Mouse (Mus musculus): ENCODE data around the gene Nfic. TPM values are rescaled to one million over a fixed set of nuclear protein-coding genes. Genes with fewer than 3 reads are reported as not detected.
"Not testable (repeated sequence)": the region's sequence is repeated elsewhere in the genome, so short reads cannot be mapped to it uniquely, and the experiment has no call there.

Nfic gene
- polyA plus RNA-seq, 1 experiment: 19.4 TPM

DNA sequence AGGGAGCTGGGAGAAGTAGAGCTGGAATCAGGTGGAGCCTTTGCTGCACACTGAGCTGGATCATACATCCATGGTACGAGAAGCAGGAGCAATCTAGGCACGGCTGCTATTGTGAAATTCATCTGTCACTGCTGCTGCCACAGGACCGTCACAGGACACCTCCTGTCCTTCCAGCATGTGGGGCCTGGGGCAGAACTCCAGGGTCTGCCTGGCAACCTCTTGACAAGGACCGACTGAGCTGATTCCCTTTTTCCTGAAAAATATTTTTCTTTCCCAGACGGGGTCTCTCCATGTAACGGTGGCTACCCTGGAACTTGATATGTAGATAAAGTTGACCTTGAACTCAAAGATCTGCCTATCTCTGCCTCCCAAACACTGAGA lies 4.1 kb downstream of the Nfic start:
- peaks cover 26% of the 10 kb centered on the region for H3K27me3 ChIP-seq (ENCODE audit: control insufficient read depth, insufficient read depth, low read length)
- no peak overlapping the region for H3K4me3 ChIP-seq (ENCODE audit: low read depth, low read length)
- 42% methylated on average over 6 of the region's 6 CpGs for WGBS
- TF ChIP-seq POLR2A (IDR thresholded peaks at IDR 0.05; ENCODE audit: low read depth, low read length): no peak
- TF ChIP-seq CTCF (IDR thresholded peaks at IDR 0.05; ENCODE audit: extremely low read depth, insufficient read length, insufficient replicate concordance, low read depth, low read length): no peak
- H3K36me3 ChIP-seq (ENCODE audit: control insufficient read depth, insufficient read depth, low read length): no peaks in the 10 kb centered on the region
- no peaks in the 10 kb centered on the region for H3K4me1 ChIP-seq (ENCODE audit: control insufficient read depth, insufficient read depth, insufficient read length, low read length)
- no peak overlapping the region for H3K27ac ChIP-seq (ENCODE audit: insufficient read depth, low read depth, low read length)

DNA sequence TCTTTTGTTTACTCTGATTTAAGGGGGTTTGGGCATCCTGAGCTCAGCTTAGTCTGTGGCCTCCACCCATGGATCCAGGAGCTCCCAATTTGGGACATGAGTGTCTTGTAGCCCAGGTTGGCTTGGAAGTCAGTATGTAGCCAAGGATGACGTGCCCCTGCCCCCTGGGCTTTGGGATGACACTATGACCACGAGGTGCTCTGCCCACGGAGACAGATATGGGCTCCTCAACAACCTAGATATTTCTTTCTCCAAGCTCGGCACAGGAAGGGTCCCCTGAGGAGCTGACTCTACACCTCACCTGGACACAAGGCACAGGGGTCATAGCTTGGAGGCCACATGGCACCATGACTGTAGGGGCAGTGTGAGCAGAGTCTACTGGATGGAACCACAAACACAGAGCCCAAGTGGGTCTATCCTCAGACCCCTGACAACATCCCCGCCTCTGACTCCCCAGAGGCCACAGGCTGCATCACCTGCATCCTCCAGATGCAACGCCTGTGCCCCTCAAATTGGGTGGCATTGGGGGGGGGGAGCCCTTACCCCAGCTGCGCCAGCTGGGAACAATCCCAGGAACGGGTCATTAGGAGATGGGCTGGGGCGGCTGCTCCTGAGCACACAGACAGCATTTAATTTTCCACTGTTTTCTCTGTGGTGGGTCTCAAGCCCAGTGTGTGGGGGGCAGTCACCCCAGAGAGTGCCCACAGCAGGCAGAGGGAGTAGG lies 4.6 kb downstream of the Nfic start:
- H3K27me3 ChIP-seq (ENCODE audit: control insufficient read depth, insufficient read depth, low read length): peaks cover 26% of the 10 kb centered on the region
- H3K4me3 ChIP-seq (ENCODE audit: low read depth, low read length): no peak overlapping the region
- H3K27ac ChIP-seq (ENCODE audit: insufficient read depth, low read depth, low read length): no peak overlapping the region
- H3K4me1 ChIP-seq (ENCODE audit: control insufficient read depth, insufficient read depth, insufficient read length, low read length): no peaks in the 10 kb centered on the region
- TF ChIP-seq CTCF (IDR thresholded peaks at IDR 0.05; ENCODE audit: extremely low read depth, insufficient read length, insufficient replicate concordance, low read depth, low read length) (no peak), POLR2A (IDR thresholded peaks at IDR 0.05; ENCODE audit: low read depth, low read length) (no peak)
- no peaks in the 10 kb centered on the region for H3K36me3 ChIP-seq (ENCODE audit: control insufficient read depth, insufficient read depth, low read length)
- WGBS: 53% methylated on average over 9 of the region's 9 CpGs

- peaks cover 22% of the 10 kb centered on the region for H3K27me3 ChIP-seq (ENCODE audit: control insufficient read depth, insufficient read depth, low read length)
- H3K4me1 ChIP-seq (ENCODE audit: control insufficient read depth, insufficient read depth, insufficient read length, low read length): no peaks in the 10 kb centered on the region
- 0% methylated on average over 7 of the region's 7 CpGs for WGBS
- H3K36me3 ChIP-seq (ENCODE audit: control insufficient read depth, insufficient read depth, low read length): no peaks in the 10 kb centered on the region
- no peak overlapping the region for H3K27ac ChIP-seq (ENCODE audit: insufficient read depth, low read depth, low read length)
- no peak overlapping the region for H3K4me3 ChIP-seq (ENCODE audit: low read depth, low read length)
- TF ChIP-seq POLR2A (IDR thresholded peaks at IDR 0.05; ENCODE audit: low read depth, low read length): no peak
- peak; percentile 91 for TF ChIP-seq CTCF (IDR thresholded peaks at IDR 0.05; ENCODE audit: extremely low read depth, insufficient read length, insufficient replicate concordance, low read depth, low read length)
These were observed 5.3 kb downstream of the Nfic start for GRCm38 (mm10) chr10:81450140-81450539.

DNA sequence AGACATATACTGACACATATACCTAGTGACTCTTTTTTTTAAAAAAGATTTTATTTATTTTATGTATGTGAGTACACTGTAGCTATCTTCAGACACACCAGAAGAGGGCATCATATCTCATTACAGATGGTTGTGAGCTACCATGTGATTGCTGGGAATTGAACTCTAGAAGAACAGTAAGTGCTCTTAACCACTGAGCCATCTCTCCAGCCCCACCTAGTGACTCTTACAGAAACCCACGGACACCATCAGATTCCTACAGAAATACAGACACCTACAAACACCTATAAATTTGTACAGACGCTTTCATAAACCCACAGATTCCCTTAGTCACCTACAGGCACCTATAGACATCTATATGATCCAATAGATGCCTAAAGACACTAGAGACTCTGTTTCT lies 9.9 kb downstream of the Nfic start:
- 35% methylated on average over 2 of the region's 2 CpGs for WGBS
- H3K4me1 ChIP-seq (ENCODE audit: control insufficient read depth, insufficient read depth, insufficient read length, low read length); H3K4me3 ChIP-seq (ENCODE audit: low read depth, low read length); H3K27ac ChIP-seq (ENCODE audit: insufficient read depth, low read depth, low read length); H3K36me3 ChIP-seq (ENCODE audit: control insufficient read depth, insufficient read depth, low read length); H3K27me3 ChIP-seq (ENCODE audit: control insufficient read depth, insufficient read depth, low read length): not testable (repeated sequence)

DNA sequence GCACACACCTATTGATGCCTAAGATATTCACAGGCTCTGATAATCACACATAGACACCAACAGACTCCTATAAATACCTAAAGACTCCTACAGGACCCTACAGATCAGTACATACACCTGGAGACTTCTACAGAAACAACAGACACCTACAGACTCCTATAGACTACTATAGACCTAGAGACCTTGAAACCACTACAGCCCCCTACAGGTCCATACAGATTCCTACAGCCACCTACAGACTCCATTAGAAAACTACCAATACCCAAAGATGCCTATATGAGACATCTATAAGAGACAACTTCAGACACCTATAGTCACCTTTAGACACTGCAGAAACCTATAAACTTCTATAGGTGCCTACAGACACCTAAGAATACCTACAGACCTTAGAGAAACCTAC lies 14.4 kb downstream of the Nfic start:
- Histone ChIP-seq H3K27ac (ENCODE audit: insufficient read depth, low read depth, low read length) (no peak overlapping the region), H3K4me3 (ENCODE audit: low read depth, low read length) (no peak overlapping the region), H3K4me1 (ENCODE audit: control insufficient read depth, insufficient read depth, insufficient read length, low read length) (no peaks in the 10 kb centered on the region), H3K27me3 (ENCODE audit: control insufficient read depth, insufficient read depth, low read length) (no peaks in the 10 kb centered on the region; the same call in 1 of the 2 replicates), H3K36me3 (ENCODE audit: control insufficient read depth, insufficient read depth, low read length) (no peaks in the 10 kb centered on the region)
- no peak for TF ChIP-seq CTCF (IDR thresholded peaks at IDR 0.05; ENCODE audit: extremely low read depth, insufficient read length, insufficient replicate concordance, low read depth, low read length)
- no peak for TF ChIP-seq POLR2A (IDR thresholded peaks at IDR 0.05; ENCODE audit: low read depth, low read length)

DNA sequence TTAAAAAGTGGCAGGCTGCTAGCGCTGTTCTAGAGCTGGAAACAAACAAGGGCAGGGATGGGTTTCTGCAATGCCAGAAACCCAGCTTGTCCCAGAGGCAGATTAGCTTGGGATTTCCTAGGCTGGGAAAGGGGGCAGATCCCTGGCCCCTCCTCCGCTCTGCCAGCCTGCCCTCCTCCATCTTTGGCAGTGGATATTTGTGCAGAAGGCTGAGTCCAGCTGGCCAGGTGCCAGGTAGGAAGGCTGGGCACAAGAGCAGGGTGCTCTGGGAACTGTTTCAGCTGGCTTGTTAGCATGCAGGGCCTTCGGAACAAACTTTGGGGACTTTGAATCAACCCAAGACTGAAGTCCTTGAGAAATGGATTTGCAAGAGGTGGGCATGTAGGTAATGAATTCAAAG lies 20.0 kb downstream of the Nfic start:
- H3K27ac ChIP-seq (ENCODE audit: insufficient read depth, low read depth, low read length): peak overlapping the region; percentile 39

DNA sequence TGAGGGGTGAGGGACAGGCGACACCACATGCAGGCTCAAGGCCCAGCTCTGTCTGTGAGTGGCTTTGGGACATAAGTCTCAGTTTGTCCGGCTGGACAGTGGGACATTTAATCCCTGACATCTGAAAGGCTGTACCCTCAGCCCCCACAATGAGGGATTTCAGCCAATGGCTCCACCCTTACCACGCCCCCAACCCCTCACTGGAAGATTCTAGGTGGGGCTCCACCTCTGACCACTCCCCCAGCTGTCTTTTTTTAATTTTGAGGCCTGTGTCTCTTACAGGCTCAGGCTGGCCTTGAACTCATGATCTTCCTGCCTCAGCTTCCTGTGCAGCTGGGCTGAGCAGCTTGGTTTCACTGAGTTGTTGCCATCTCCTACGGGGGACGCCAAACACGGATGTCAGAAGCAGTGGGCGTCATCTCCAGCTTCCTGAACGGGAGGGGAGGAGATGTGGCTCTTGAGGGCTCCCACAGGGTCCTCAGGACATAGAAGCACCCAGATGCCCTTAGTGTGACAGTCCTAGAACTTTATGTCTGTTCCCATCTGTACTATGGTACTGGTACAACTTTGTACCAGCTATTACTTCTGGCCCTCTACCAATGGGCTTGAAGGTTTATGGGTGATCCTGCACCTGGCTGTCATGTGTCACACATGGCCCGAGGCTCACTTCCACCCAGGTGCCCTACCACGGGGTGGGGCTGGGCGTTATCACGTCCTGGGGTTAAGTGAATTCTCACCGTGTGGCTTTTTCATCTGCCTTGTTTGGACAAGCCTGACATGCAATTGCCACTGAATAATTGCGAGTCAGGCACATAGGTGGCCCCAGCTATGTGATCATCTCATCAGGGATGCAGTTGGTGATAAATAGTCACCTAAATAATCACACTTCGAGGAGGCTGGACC lies 20.8 kb downstream of the Nfic start:
- Histone ChIP-seq H3K27ac (ENCODE audit: insufficient read depth, low read depth, low read length) (peak overlapping the region; percentile 41), H3K4me3 (ENCODE audit: low read depth, low read length) (no peak overlapping the region), H3K4me1 (ENCODE audit: control insufficient read depth, insufficient read depth, insufficient read length, low read length) (peaks cover 32% of the 10 kb centered on the region), H3K27me3 (ENCODE audit: control insufficient read depth, insufficient read depth, low read length) (no peaks in the 10 kb centered on the region), H3K36me3 (ENCODE audit: control insufficient read depth, insufficient read depth, low read length) (no peaks in the 10 kb centered on the region)
- 21% methylated on average over 15 of the region's 15 CpGs for WGBS
- no peak for TF ChIP-seq CTCF (IDR thresholded peaks at IDR 0.05; ENCODE audit: extremely low read depth, insufficient read length, insufficient replicate concordance, low read depth, low read length)
- no peak for TF ChIP-seq POLR2A (IDR thresholded peaks at IDR 0.05; ENCODE audit: low read depth, low read length)

More for the DNA sequence above, 20.0 kb downstream of the Nfic start:
- Histone ChIP-seq H3K27me3 (ENCODE audit: control insufficient read depth, insufficient read depth, low read length) (no peaks in the 10 kb centered on the region), H3K4me3 (ENCODE audit: low read depth, low read length) (no peak overlapping the region), H3K36me3 (ENCODE audit: control insufficient read depth, insufficient read depth, low read length) (no peaks in the 10 kb centered on the region), H3K4me1 (ENCODE audit: control insufficient read depth, insufficient read depth, insufficient read length, low read length) (peaks cover 30% of the 10 kb centered on the region)
- 23% methylated on average over 3 of the region's 3 CpGs for WGBS
- TF ChIP-seq CTCF (IDR thresholded peaks at IDR 0.05; ENCODE audit: extremely low read depth, insufficient read length, insufficient replicate concordance, low read depth, low read length): no peak
- TF ChIP-seq POLR2A (IDR thresholded peaks at IDR 0.05; ENCODE audit: low read depth, low read length): no peak
